Mouse (Mus musculus) cerebellum, postnatal 4 days (tissue): Measurements from ENCODE around the gene Nkiras2.
"Not testable (repeated sequence)": the region's sequence is repeated elsewhere in the genome, so short reads cannot be mapped to it uniquely, and the experiment has no call there.

Source experiments
- DNase-seq, 2 experiments: peaks; one replicate each; pipeline ENCODE4 v3.0.0; 2022; ENCODE audit warnings: low spot score in 2 of 2, mixed read lengths in 1 of 2

The Nkiras2 gene

GRCm38 (mm10) chr11:100628056-100628455 is 9.0 kb downstream of the Nkiras2 start:
- DNase-seq: no peak

GRCm38 (mm10) chr11:100628862-100629352 is 9.9 kb downstream of the Nkiras2 start:
- DNase-seq: peak; percentile 53 to 87

GRCm38 (mm10) chr11:100634530-100634929 is 15.5 kb downstream of the Nkiras2 start:
- DNase-seq: no peak

GRCm38 (mm10) chr11:100640159-100640906 is 21.3 kb downstream of the Nkiras2 start:
- peak in 1 of 2 experiments; percentile 51 for DNase-seq

- no peak for DNase-seq
These were observed 24.9 kb downstream of the Nkiras2 start for GRCm38 (mm10) chr11:100643612-100644575.

- peak in 1 of 2 experiments; percentile 67 for DNase-seq
These were observed 27.2 kb downstream of the Nkiras2 start for GRCm38 (mm10) chr11:100646265-100646664.

GRCm38 (mm10) chr11:100648405-100648804 is 29.4 kb downstream of the Nkiras2 start:
- no peak for DNase-seq

GRCm38 (mm10) chr11:100651205-100651604 is 32.2 kb downstream of the Nkiras2 start:
- no peak for DNase-seq

- no peak for DNase-seq
These were observed 32.7 kb downstream of the Nkiras2 start for GRCm38 (mm10) chr11:100651748-100652147.

- not testable (repeated sequence) for DNase-seq
These were observed 36.5 kb downstream of the Nkiras2 start for GRCm38 (mm10) chr11:100655589-100655988.

GRCm38 (mm10) chr11:100656458-100656857 is 37.4 kb downstream of the Nkiras2 start:
- peak; percentile 45 to 79 for DNase-seq

- no peak for DNase-seq
These were observed 40.8 kb downstream of the Nkiras2 start for GRCm38 (mm10) chr11:100659806-100660205.

- no peak for DNase-seq
These were observed 52.0 kb downstream of the Nkiras2 start for GRCm38 (mm10) chr11:100671049-100671448.

- no peak for DNase-seq
These were observed 52.9 kb downstream of the Nkiras2 start for GRCm38 (mm10) chr11:100671956-100672355.

GRCm38 (mm10) chr11:100673169-100673568 is 54.1 kb downstream of the Nkiras2 start:
- DNase-seq: peak in 1 of 2 experiments; percentile 42
